Comparison of ENCODE assay signal across 13 mouse cellular contexts in genomic region chr11:102070426-102070825, GRCm38 (mm10). TPM values are rescaled to one million over a fixed set of nuclear protein-coding genes. Genes with fewer than 3 reads are reported as not detected.
DNase-seq lines count a peak whose midpoint lies in the region; ATAC-seq lines count a peak whose summit lies in the region.
"Had no signal": no experiment of that assay in that cellular context is flagged by ENCODE, and none has a peak within 500 bp of the region (broad histone marks: within the 10 kb centered on the region; RNA-seq: fewer than 3 reads in every experiment).

No protein-coding gene starts in this region.

- no peaks in the 10 kb centered on the region for H3K36me3 ChIP-seq in heart, embryonic 16.5 days (ENCODE audit: control insufficient read depth, insufficient read depth)
- no peaks in the 10 kb centered on the region for H3K36me3 ChIP-seq in embryonic facial prominence, embryonic 14.5 days (ENCODE audit: control insufficient read depth, insufficient read depth, low read length)
- no peaks in the 10 kb centered on the region for H3K36me3 ChIP-seq in intestine, embryonic 16.5 days (ENCODE audit: control insufficient read depth, insufficient read depth, low read length)

- H3K9ac ChIP-seq in heart, embryonic 16.5 days (ENCODE audit: low read length), result no peak overlapping the region
- peak overlapping the region; percentile 19; the same call in 1 of the 2 replicates for H3K9ac ChIP-seq in embryonic facial prominence, embryonic 14.5 days (ENCODE audit: low read depth, low read length)
- H3K9ac ChIP-seq in intestine, embryonic 16.5 days (ENCODE audit: low read depth, low read length), result no peak overlapping the region

- 2% methylated on average over 13 of the region's 13 CpGs for WGBS in heart, embryonic 16.5 days
- WGBS in embryonic facial prominence, embryonic 14.5 days, result 3% methylated on average over 7 of the region's 13 CpGs
- 22% methylated on average over 13 of the region's 13 CpGs for WGBS in intestine, embryonic 16.5 days

- H3K27ac ChIP-seq in heart, embryonic 16.5 days (ENCODE audit: low read length), result no peak overlapping the region
- no peak overlapping the region for H3K27ac ChIP-seq in embryonic facial prominence, embryonic 14.5 days (replicated peaks; ENCODE audit: low read depth, low read length)
- no peak overlapping the region for H3K27ac ChIP-seq in intestine, embryonic 16.5 days (ENCODE audit: low read length)
- H3K27ac ChIP-seq: macrophage had no signal

- peak overlapping the region; percentile 21; the same call in 1 of the 2 replicates for H3K4me3 ChIP-seq in heart, embryonic 16.5 days (ENCODE audit: low read length)
- H3K4me3 ChIP-seq in embryonic facial prominence, embryonic 14.5 days (ENCODE audit: low read depth, low read length), result no peak overlapping the region
- H3K4me3 ChIP-seq in intestine, embryonic 16.5 days (ENCODE audit: low read length), result no peak overlapping the region

- H3K4me2 ChIP-seq in heart, embryonic 16.5 days (ENCODE audit: low read depth, low read length), result peak overlapping the region; percentile 57
- peak overlapping the region; percentile 33 for H3K4me2 ChIP-seq in embryonic facial prominence, embryonic 14.5 days (ENCODE audit: low read depth, low read length)
- peak overlapping the region; percentile 38 for H3K4me2 ChIP-seq in intestine, embryonic 16.5 days (ENCODE audit: low read depth, low read length)

- no peak for DNase-seq in heart, postnatal 36 days
- peak; percentile 46 for DNase-seq in Muller cell, postnatal 12 days (ENCODE audit: inconsistent ontology term)
- peak; percentile 55 for DNase-seq in embryonic facial prominence, embryonic 14.5 days (ENCODE audit: low spot score)
- DNase-seq in frontal cortex, adult 2 months (ENCODE audit: extremely low spot score in 1 of 2, low spot score in 1 of 2), result no peak
- DNase-seq in MN1 (ENCODE audit: low spot score), result no peak
- DNase-seq: cerebellum, adult 9-10 months; gastrocnemius, postnatal 10 days had no signal

- intact Hi-C loops in heart, postnatal 36 days (cut with DNase I), result no loop called here

- H3K4me1 ChIP-seq in heart, embryonic 16.5 days (ENCODE audit: control insufficient read depth, insufficient read depth, low read length), result peaks cover 4% of the 10 kb centered on the region
- peaks cover 5% of the 10 kb centered on the region; the same call in 1 of the 2 replicates for H3K4me1 ChIP-seq in embryonic facial prominence, embryonic 14.5 days (ENCODE audit: control insufficient read depth, insufficient read depth, low read length)
- 0 out of 2 replicates have a peak, but pooled peaks cover 7% of the 10 kb centered on the region for H3K4me1 ChIP-seq in intestine, embryonic 16.5 days (ENCODE audit: control insufficient read depth, insufficient read depth, low read length)

- no peaks in the 10 kb centered on the region for H3K9me3 ChIP-seq in heart, embryonic 16.5 days (replicated peaks; ENCODE audit: control insufficient read depth, low read length)
- H3K9me3 ChIP-seq in embryonic facial prominence, embryonic 14.5 days (ENCODE audit: control insufficient read depth, low read length), result no peaks in the 10 kb centered on the region
- no peaks in the 10 kb centered on the region for H3K9me3 ChIP-seq in intestine, embryonic 16.5 days (ENCODE audit: control insufficient read depth, low read length)

- ATAC-seq in heart, embryonic 16.5 days (replicated peaks; ENCODE audit: extremely low read depth, insufficient read depth, low FRiP score), result peak; percentile 37; the same call in 1 of the 2 replicates
- 0 out of 2 replicates have a peak, but pooled peaks have one; percentile 28 for ATAC-seq in embryonic facial prominence, embryonic 14.5 days (ENCODE audit: low read depth)
- no peak for ATAC-seq in intestine, embryonic 16.5 days
- ATAC-seq in CD4-positive, CD25-positive, alpha-beta regulatory T cell, adult 4 months, result no peak

- no peaks in the 10 kb centered on the region for H3K27me3 ChIP-seq in heart, embryonic 16.5 days (ENCODE audit: control insufficient read depth, insufficient read depth, low read length)
- no peaks in the 10 kb centered on the region for H3K27me3 ChIP-seq in embryonic facial prominence, embryonic 14.5 days (replicated peaks; ENCODE audit: control insufficient read depth, insufficient read depth, low read length)
- 0 out of 2 replicates have a peak, but pooled peaks cover 3% of the 10 kb centered on the region for H3K27me3 ChIP-seq in intestine, embryonic 16.5 days (replicated peaks; ENCODE audit: control insufficient read depth, insufficient read depth, low read length)

RNA-seq across cellular contexts. Expression of gene Mpp2, which starts 17.9 kb away (rescaled TPM):
- 6.6 and 9.1 TPM in 2 replicates for polyA plus RNA-seq in heart, embryonic 16.5 days (2015; fragmentation: Nextera tagmentation; extraction: Ambion mirVana)
- 1 to 10 TPM; 2.1 to 3.1 TPM for total RNA-seq in heart, postnatal 36 days (2021)
- 7.6 and 8.4 TPM in 2 replicates for polyA plus RNA-seq in embryonic facial prominence, embryonic 14.5 days (2014; fragmentation: Nextera tagmentation; extraction: Ambion mirVana)
- polyA plus RNA-seq in intestine, embryonic 16.5 days (2015; fragmentation: Nextera tagmentation; extraction: Ambion mirVana), result 5.8 and 6.2 TPM in 2 replicates
- 147 and 153 TPM in 2 replicates for polyA plus RNA-seq in frontal cortex, adult 2 months (2012; rRNA removed)
- polyA plus RNA-seq in CD4-positive, CD25-positive, alpha-beta regulatory T cell, adult 4 months (2017; shearing (Covaris generic)), result 1 to 10 TPM; 1.3 to 3.6 TPM
- polyA plus RNA-seq: macrophage had no signal

RNA-seq across cellular contexts. Expression of gene Cd300lg, which starts 29.1 kb away (rescaled TPM):
- polyA plus RNA-seq in heart, embryonic 16.5 days (2015; fragmentation: Nextera tagmentation; extraction: Ambion mirVana), result 11.6 TPM in 2 replicates
- 10 to 100 TPM; 68.3 to 69.5 TPM for total RNA-seq in heart, postnatal 36 days (2021)
- 0.70 and 0.85 TPM in 2 replicates for polyA plus RNA-seq in embryonic facial prominence, embryonic 14.5 days (2014; fragmentation: Nextera tagmentation; extraction: Ambion mirVana)
- 1.9 and 2.0 TPM in 2 replicates for polyA plus RNA-seq in intestine, embryonic 16.5 days (2015; fragmentation: Nextera tagmentation; extraction: Ambion mirVana)
- 0.25 and 0.28 TPM in 2 replicates for polyA plus RNA-seq in frontal cortex, adult 2 months (2012; rRNA removed)
- polyA plus RNA-seq in CD4-positive, CD25-positive, alpha-beta regulatory T cell, adult 4 months (2017; shearing (Covaris generic)), result not detected

RNA-seq across cellular contexts. Expression of gene Ppy, which starts 30.7 kb away (rescaled TPM):
- polyA plus RNA-seq in heart, embryonic 16.5 days (2015; fragmentation: Nextera tagmentation; extraction: Ambion mirVana), result not detected in 2 replicates
- not detected for total RNA-seq in heart, postnatal 36 days (2021)
- polyA plus RNA-seq in embryonic facial prominence, embryonic 14.5 days (2014; fragmentation: Nextera tagmentation; extraction: Ambion mirVana), result not detected in 2 replicates
- 3.9 and 6.0 TPM in 2 replicates for polyA plus RNA-seq in intestine, embryonic 16.5 days (2015; fragmentation: Nextera tagmentation; extraction: Ambion mirVana)
- not detected in 2 replicates for polyA plus RNA-seq in frontal cortex, adult 2 months (2012; rRNA removed)
- not detected for polyA plus RNA-seq in CD4-positive, CD25-positive, alpha-beta regulatory T cell, adult 4 months (2017; shearing (Covaris generic))
- total RNA-seq: adrenal gland, adult 18-20 months; gastrocnemius, postnatal 10 days; layer of hippocampus, postnatal 14 days had no signal
- polyA plus RNA-seq: macrophage had no signal

RNA-seq across cellular contexts. Expression of gene Pyy, which starts 37.2 kb away (rescaled TPM):
- not detected in 2 replicates for polyA plus RNA-seq in heart, embryonic 16.5 days (2015; fragmentation: Nextera tagmentation; extraction: Ambion mirVana)
- total RNA-seq in heart, postnatal 36 days (2021), result not detected
- polyA plus RNA-seq in embryonic facial prominence, embryonic 14.5 days (2014; fragmentation: Nextera tagmentation; extraction: Ambion mirVana), result 0.58 and 0.90 TPM in 2 replicates
- polyA plus RNA-seq in intestine, embryonic 16.5 days (2015; fragmentation: Nextera tagmentation; extraction: Ambion mirVana), result 62.9 and 67.0 TPM in 2 replicates
- polyA plus RNA-seq in frontal cortex, adult 2 months (2012; rRNA removed), result not detected in 2 replicates
- not detected for polyA plus RNA-seq in CD4-positive, CD25-positive, alpha-beta regulatory T cell, adult 4 months (2017; shearing (Covaris generic))
- total RNA-seq: adrenal gland, adult 18-20 months; gastrocnemius, postnatal 10 days; layer of hippocampus, postnatal 14 days had no signal
- polyA plus RNA-seq: macrophage had no signal

RNA-seq across cellular contexts. Expression of gene Mpp3, which starts 42.2 kb away (rescaled TPM):
- polyA plus RNA-seq in heart, embryonic 16.5 days (2015; fragmentation: Nextera tagmentation; extraction: Ambion mirVana), result 4.2 and 4.9 TPM in 2 replicates
- 1 to 10 TPM; 1.7 to 1.9 TPM for total RNA-seq in heart, postnatal 36 days (2021)
- polyA plus RNA-seq in embryonic facial prominence, embryonic 14.5 days (2014; fragmentation: Nextera tagmentation; extraction: Ambion mirVana), result 6.3 and 6.4 TPM in 2 replicates
- polyA plus RNA-seq in intestine, embryonic 16.5 days (2015; fragmentation: Nextera tagmentation; extraction: Ambion mirVana), result 5.7 and 6.5 TPM in 2 replicates
- polyA plus RNA-seq in frontal cortex, adult 2 months (2012; rRNA removed), result 47.6 and 51.0 TPM in 2 replicates
- under 1 TPM in 1 of 2 experiments, not detected in 1; 0.42 TPM for polyA plus RNA-seq in CD4-positive, CD25-positive, alpha-beta regulatory T cell, adult 4 months (2017; shearing (Covaris generic))
- polyA plus RNA-seq: macrophage had no signal

Comparison
In these comparisons a context has a peak if more than half of its experiments do, and no peak if none do; other contexts are left out.
1. ATAC-seq: peak in heart, embryonic 16.5 days (single experiment) and embryonic facial prominence, embryonic 14.5 days (single experiment); none in intestine, embryonic 16.5 days (single experiment) and CD4-positive, CD25-positive, alpha-beta regulatory T cell, adult 4 months (single experiment).
2. DNase-seq: peak in Muller cell, postnatal 12 days (single experiment) and embryonic facial prominence, embryonic 14.5 days (single experiment); none in heart, postnatal 36 days (0 of 2), frontal cortex, adult 2 months (0 of 2) and MN1 (single experiment).
3. RNA of gene Mpp2, which starts 17.9 kb away (polyA plus RNA-seq): 147 to 153 TPM in frontal cortex, adult 2 months; 7.6 to 8.4 TPM in embryonic facial prominence, embryonic 14.5 days, 6.6 to 9.1 TPM in heart, embryonic 16.5 days, 5.8 to 6.2 TPM in intestine, embryonic 16.5 days and 1.3 to 3.6 TPM in CD4-positive, CD25-positive, alpha-beta regulatory T cell, adult 4 months; every median in the first group is over 10 times any median in the second.
4. Peak in every context shown above with its lines, with median percentiles within 50 percentile points of each other: H3K4me2 ChIP-seq.